Mouse (Mus musculus) embryonic facial prominence, embryonic 15.5 days (tissue): ENCODE data around the gene Tmpo. TPM values are rescaled to one million over a fixed set of nuclear protein-coding genes. Genes with fewer than 3 reads are reported as not detected.

Experiments
- ATAC-seq: fragments of 200-750 bp; cut with Nextera tagmentation; 2 replicates; pipeline ENCODE4 v1.8.0; 2017; ENCODE audit warnings: low read depth, moderate TSS enrichment; ENCODE audit not compliant: insufficient number of reproducible peaks, low FRiP score, low TSS enrichment
- H3K27ac ChIP-seq: fragments of 300-500 bp; sonication (generic); replicated peaks from 2 replicates; pipeline ENCODE4 v1.5.1; 2015; ENCODE audit warnings: mild to moderate bottlenecking, inconsistent platforms
- H3K27me3 ChIP-seq: fragments of 300-500 bp; sonication (generic); 2 replicates; pipeline ENCODE4 v1.6.1; 2015; ENCODE audit warnings: inconsistent platforms
- H3K36me3 ChIP-seq: fragments of 300-500 bp; sonication (generic); 2 replicates; pipeline ENCODE4 v1.6.1; 2015; ENCODE audit warnings: mild to moderate bottlenecking, inconsistent platforms
- H3K4me1 ChIP-seq: fragments of 300-500 bp; sonication (generic); 2 replicates; pipeline ENCODE4 v1.6.1; 2015; ENCODE audit warnings: inconsistent platforms
- H3K4me2 ChIP-seq: fragments of 300-500 bp; sonication (generic); replicated peaks from 2 replicates; pipeline ENCODE4 v1.6.1; 2015; ENCODE audit warnings: mild to moderate bottlenecking, inconsistent platforms
- H3K4me3 ChIP-seq: fragments of 300-500 bp; sonication (generic); replicated peaks from 2 replicates; pipeline ENCODE4 v1.5.1; 2015; ENCODE audit warnings: mild to moderate bottlenecking, inconsistent platforms
- H3K9ac ChIP-seq: fragments of 300-500 bp; sonication (generic); 2 replicates; pipeline ENCODE4 v1.6.1; 2015; ENCODE audit warnings: inconsistent platforms
- H3K9me3 ChIP-seq: fragments of 300-500 bp; sonication (generic); replicated peaks from 2 replicates; pipeline ENCODE4 v1.6.1; 2016; ENCODE audit warnings: inconsistent platforms
- WGBS: fragments of 180-500 bp; shearing (Covaris S2); methylation state at CpG from one replicate; pipeline ENCODE4 v1.1.7; 2015; 5-methylcytosine and 5-hydroxymethylcytosine counted together
- polyA plus RNA-seq: library from polyadenylated mRNA; unstranded; fragments of >200 nt; fragmentation: Nextera tagmentation; extraction: Ambion mirVana; gene quantifications from 2 replicates; pipeline ENCODE4 v1.2.1, GENCODE M21; 2015

Tmpo gene
- polyA plus RNA-seq, 1 experiment from 2014 or later, result 198 TPM

- WGBS, result 78% methylated on average over 25 of the region's 25 CpGs
Observed at GRCm38 (mm10) chr10:91101936-91102335, 79.2 kb downstream of the Tmpo start.

GRCm38 (mm10) chr10:91100101-91100500, 81.0 kb downstream of the Tmpo start:
- 77% methylated on average over 1 of the region's 1 CpGs for WGBS
- Histone ChIP-seq H3K27ac (no peak overlapping the region), H3K4me2 (no peak overlapping the region), H3K4me1 (no peaks in the 10 kb centered on the region), H3K9ac (no peak overlapping the region), H3K36me3 (peaks cover 38% of the 10 kb centered on the region), H3K9me3 (no peaks in the 10 kb centered on the region), H3K27me3 (no peaks in the 10 kb centered on the region), H3K4me3 (no peak overlapping the region)
- ATAC-seq, result no peak

More at GRCm38 (mm10) chr10:91101936-91102335, 79.2 kb downstream of the Tmpo start:
- no peak for ATAC-seq
- peaks cover 29% of the 10 kb centered on the region for H3K36me3 ChIP-seq
- no peak overlapping the region for H3K4me3 ChIP-seq
- no peak overlapping the region for H3K27ac ChIP-seq
- H3K9ac ChIP-seq, result no peak overlapping the region
- no peaks in the 10 kb centered on the region for H3K9me3 ChIP-seq
- H3K27me3 ChIP-seq, result no peaks in the 10 kb centered on the region
- H3K4me2 ChIP-seq, result no peak overlapping the region
- H3K4me1 ChIP-seq, result no peaks in the 10 kb centered on the region

GRCm38 (mm10) chr10:91098056-91098455, 83.1 kb downstream of the Tmpo start:
- Histone ChIP-seq H3K4me2 (no peak overlapping the region), H3K4me3 (no peak overlapping the region), H3K9ac (no peak overlapping the region), H3K9me3 (no peaks in the 10 kb centered on the region), H3K27ac (no peak overlapping the region), H3K27me3 (no peaks in the 10 kb centered on the region), H3K36me3 (peaks cover 48% of the 10 kb centered on the region), H3K4me1 (no peaks in the 10 kb centered on the region)
- WGBS, result 91% methylated on average over 8 of the region's 8 CpGs
- ATAC-seq, result no peak

Other genes starting within 250 kb of the Tmpo start
- gene Apaf1, start 98.5 kb downstream of the Tmpo start, polyA plus RNA-seq, result 22.1 and 24.2 TPM in 2 replicates
- gene Ikbip, start 98.4 kb downstream of the Tmpo start, polyA plus RNA-seq, result 70.4 and 75.4 TPM in 2 replicates
- 417 and 423 TPM in 2 replicates for gene Slc25a3, start 57.3 kb downstream of the Tmpo start, polyA plus RNA-seq